Mouse (Mus musculus): ENCODE measurements around the gene Cisd1. TPM values are rescaled to one million over a fixed set of nuclear protein-coding genes. Genes with fewer than 3 reads are reported as not detected.
A peak's percentile ranks its signal among the peaks of the same experiment; 100 is the strongest.

Gene Cisd1
- total and polyA plus RNA-seq, 2 experiments from 2014 or later: 170 to 403 TPM

DNA sequence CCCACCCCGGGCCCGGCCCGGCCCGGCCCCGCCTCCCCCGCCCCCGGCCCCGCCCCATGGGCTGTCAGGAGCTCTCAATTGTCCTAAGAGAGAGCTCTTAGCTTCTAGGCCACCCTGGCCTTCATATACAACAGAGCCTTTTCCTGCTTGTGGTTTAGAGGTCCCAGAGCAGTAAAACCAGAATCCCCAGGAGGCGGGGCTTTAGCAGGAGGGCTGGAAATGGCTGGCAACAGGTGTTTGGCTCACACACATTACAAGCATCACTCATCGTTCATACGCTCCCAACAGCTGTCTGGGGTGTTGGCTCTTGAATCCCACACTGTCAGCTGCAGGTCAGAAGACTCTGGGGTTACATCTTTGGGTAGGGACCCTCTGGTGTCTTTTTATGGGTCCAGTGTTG lies 52.5 kb downstream of the Cisd1 start:
- no peak overlapping the region for H3K9ac ChIP-seq (replicated peaks; ENCODE audit: low read depth, low read length)
- no peaks in the 10 kb centered on the region for H3K4me1 ChIP-seq (ENCODE audit: control insufficient read depth, insufficient read depth)
- DNase-seq (ENCODE audit: low spot score): no peak
- H3K4me2 ChIP-seq (ENCODE audit: low read depth, low read length): peak overlapping the region; percentile 12; the same call in 1 of the 2 replicates
- WGBS: 11% methylated on average over 11 of the region's 11 CpGs
- H3K27me3 ChIP-seq (ENCODE audit: control insufficient read depth, insufficient read depth, low read length): no peaks in the 10 kb centered on the region
- no peak for ATAC-seq (ENCODE audit: insufficient read depth, low read depth)
- H3K4me3 ChIP-seq (ENCODE audit: low read depth, low read length): no peak overlapping the region
- no peak for TF ChIP-seq CTCF (IDR thresholded peaks at IDR 0.05; ENCODE audit: low read depth)
- no peak for TF ChIP-seq EP300 (IDR thresholded peaks at IDR 0.05; ENCODE audit: low read depth)
- no peaks in the 10 kb centered on the region for H3K36me3 ChIP-seq (replicated peaks; ENCODE audit: control insufficient read depth, insufficient read depth, low read length)
- H3K27ac ChIP-seq (ENCODE audit: low read depth): no peak overlapping the region
- no peaks in the 10 kb centered on the region for H3K9me3 ChIP-seq (replicated peaks; ENCODE audit: control insufficient read depth, low read length)

DNA sequence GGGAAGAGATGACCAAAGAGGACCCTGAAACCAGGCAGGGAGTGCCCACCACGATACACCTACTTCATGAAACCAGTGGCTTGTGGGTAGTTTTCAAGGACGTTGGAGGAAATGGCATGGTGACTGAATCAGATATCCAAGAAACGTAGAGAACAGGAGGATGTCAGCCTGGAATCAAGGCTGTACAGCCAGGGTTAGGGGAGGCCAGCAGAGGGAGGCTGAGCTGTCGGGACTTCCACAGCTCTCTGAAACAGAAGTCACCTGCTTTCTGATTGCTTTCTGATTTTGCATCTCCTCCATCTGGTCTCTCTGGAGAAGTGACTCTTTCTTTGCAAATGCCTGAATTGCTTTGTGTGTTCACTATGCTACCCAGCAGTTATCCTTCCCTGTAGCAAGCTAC lies 53.0 kb downstream of the Cisd1 start:
- ATAC-seq (ENCODE audit: insufficient read depth, low read depth): no peak
- WGBS: 14% methylated on average over 4 of the region's 4 CpGs
- no peak overlapping the region for H3K4me3 ChIP-seq (ENCODE audit: low read depth, low read length)

GRCm38 (mm10) chr10:71291179-71291661 lies 53.5 kb downstream of the Cisd1 start:
- H3K4me3 ChIP-seq (ENCODE audit: low read depth, low read length): no peak overlapping the region
- H3K4me2 ChIP-seq (ENCODE audit: low read depth, low read length): no peak overlapping the region
- no peak for TF ChIP-seq EP300 (IDR thresholded peaks at IDR 0.05; ENCODE audit: low read depth)
- TF ChIP-seq CTCF (IDR thresholded peaks at IDR 0.05; ENCODE audit: low read depth): no peak
- no peaks in the 10 kb centered on the region for H3K4me1 ChIP-seq (ENCODE audit: control insufficient read depth, insufficient read depth)
- H3K9me3 ChIP-seq (replicated peaks; ENCODE audit: control insufficient read depth, low read length): no peaks in the 10 kb centered on the region
- H3K9ac ChIP-seq (replicated peaks; ENCODE audit: low read depth, low read length): no peak overlapping the region
- no peak overlapping the region for H3K27ac ChIP-seq (ENCODE audit: low read depth)
- DNase-seq (ENCODE audit: low spot score): no peak
- no peak for ATAC-seq (ENCODE audit: insufficient read depth, low read depth)
- WGBS: 39% methylated on average over 3 of the region's 3 CpGs
- no peaks in the 10 kb centered on the region for H3K36me3 ChIP-seq (replicated peaks; ENCODE audit: control insufficient read depth, insufficient read depth, low read length)
- H3K27me3 ChIP-seq (ENCODE audit: control insufficient read depth, insufficient read depth, low read length): no peaks in the 10 kb centered on the region

More for the DNA sequence above, 53.0 kb downstream of the Cisd1 start:
- TF ChIP-seq EP300 (IDR thresholded peaks at IDR 0.05; ENCODE audit: low read depth) (no peak), CTCF (IDR thresholded peaks at IDR 0.05; ENCODE audit: low read depth) (no peak)
- no peak for DNase-seq (ENCODE audit: low spot score)
- H3K9ac ChIP-seq (replicated peaks; ENCODE audit: low read depth, low read length): no peak overlapping the region
- no peak overlapping the region for H3K27ac ChIP-seq (ENCODE audit: low read depth)
- H3K36me3 ChIP-seq (replicated peaks; ENCODE audit: control insufficient read depth, insufficient read depth, low read length): no peaks in the 10 kb centered on the region
- H3K4me1 ChIP-seq (ENCODE audit: control insufficient read depth, insufficient read depth): no peaks in the 10 kb centered on the region
- H3K27me3 ChIP-seq (ENCODE audit: control insufficient read depth, insufficient read depth, low read length): no peaks in the 10 kb centered on the region
- no peaks in the 10 kb centered on the region for H3K9me3 ChIP-seq (replicated peaks; ENCODE audit: control insufficient read depth, low read length)
- peak overlapping the region; percentile 12; the same call in 1 of the 2 replicates for H3K4me2 ChIP-seq (ENCODE audit: low read depth, low read length)

DNA sequence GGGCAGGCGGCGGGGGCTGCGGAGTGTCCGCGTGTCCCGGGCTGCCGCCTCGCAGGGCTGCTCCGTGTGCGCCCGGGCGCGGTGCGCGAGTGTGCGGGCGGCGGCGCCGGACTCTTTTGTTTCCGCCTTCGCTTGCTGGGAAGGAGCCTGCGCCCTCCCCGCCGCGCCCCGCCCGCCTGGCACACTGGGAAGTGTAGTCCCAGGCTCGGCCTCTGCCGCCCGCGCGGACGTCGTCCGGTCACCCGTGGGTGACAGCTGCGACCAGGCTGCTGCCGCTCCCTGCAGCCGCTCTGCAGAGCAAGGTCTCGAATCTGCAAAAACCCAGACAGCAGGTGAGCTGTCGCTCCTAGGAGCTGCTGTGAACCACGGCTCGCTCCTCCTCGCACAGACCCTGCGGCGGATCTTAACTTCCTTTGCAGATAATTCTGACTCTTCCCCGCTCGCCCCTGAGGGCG lies 59.6 kb downstream of the Cisd1 start, which contains the start of gene Ube2d1:
Ube2d1 (minus strand) TSS at position 137 of the 455 bp plus-strand sequence.
- H3K9me3 ChIP-seq (replicated peaks; ENCODE audit: control insufficient read depth, low read length): no peaks in the 10 kb centered on the region
- WGBS: under 1% methylated on average over 47 of the region's 50 CpGs

DNA sequence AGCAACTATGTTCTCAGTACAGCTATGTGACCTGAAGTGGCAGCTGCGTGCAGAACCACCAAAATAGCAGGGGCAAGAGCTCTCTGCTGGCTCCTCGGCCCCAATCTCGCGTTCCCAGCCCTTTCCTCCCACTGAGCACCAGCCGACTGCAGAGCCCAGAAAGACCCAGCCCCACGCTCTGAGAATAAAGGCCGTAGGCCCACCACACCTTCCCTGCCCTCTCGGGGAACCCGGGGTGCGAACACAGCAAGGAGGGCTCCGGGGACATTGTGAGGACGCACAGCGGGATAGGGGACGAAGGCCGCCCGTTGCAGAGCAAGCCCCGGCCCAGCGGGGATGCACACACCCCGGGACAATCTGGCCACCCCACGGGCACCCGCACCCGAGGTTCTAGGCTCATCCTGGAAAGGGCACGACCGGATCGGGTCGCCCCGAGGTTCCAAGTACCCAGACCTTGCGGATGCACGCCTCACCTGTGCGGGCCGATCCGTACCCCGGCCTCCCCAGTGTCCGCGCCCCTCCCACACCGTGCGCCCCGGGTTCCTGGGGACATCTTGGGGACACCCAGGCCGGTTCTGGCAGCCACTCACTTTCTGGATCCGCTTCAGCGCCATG lies 60.1 kb downstream of the Cisd1 start:
- Histone ChIP-seq H3K9me3 (replicated peaks; ENCODE audit: control insufficient read depth, low read length) (no peaks in the 10 kb centered on the region), H3K4me2 (ENCODE audit: low read depth, low read length) (peak overlapping the region; percentile 93), H3K36me3 (replicated peaks; ENCODE audit: control insufficient read depth, insufficient read depth, low read length) (0 out of 2 replicates have a peak, but pooled peaks cover 5% of the 10 kb centered on the region), H3K4me3 (ENCODE audit: low read depth, low read length) (peak overlapping the region; percentile 94), H3K4me1 (ENCODE audit: control insufficient read depth, insufficient read depth) (peaks cover 16% of the 10 kb centered on the region), H3K9ac (replicated peaks; ENCODE audit: low read depth, low read length) (peak overlapping the region; percentile 82), H3K27ac (ENCODE audit: low read depth) (peak overlapping the region; percentile 80), H3K27me3 (ENCODE audit: control insufficient read depth, insufficient read depth, low read length) (no peaks in the 10 kb centered on the region)
- WGBS: under 1% methylated on average over 39 of the region's 41 CpGs
- peak; percentile 43 for DNase-seq (ENCODE audit: low spot score)
- peak; percentile 69 for ATAC-seq (ENCODE audit: insufficient read depth, low read depth)
- TF ChIP-seq CTCF (IDR thresholded peaks at IDR 0.05; ENCODE audit: low read depth) (no peak), EP300 (IDR thresholded peaks at IDR 0.05; ENCODE audit: low read depth) (no peak)

More for the DNA sequence above, 59.6 kb downstream of the Cisd1 start, which contains the start of gene Ube2d1:
- Histone ChIP-seq H3K4me3 (ENCODE audit: low read depth, low read length) (peak within 1 kb of the TSS; percentile 94), H3K27me3 (ENCODE audit: control insufficient read depth, insufficient read depth, low read length) (no peaks in the 10 kb centered on the region), H3K27ac (ENCODE audit: low read depth) (peak within 1 kb of the TSS; percentile 80), H3K4me1 (ENCODE audit: control insufficient read depth, insufficient read depth) (peaks cover 16% of the 10 kb centered on the region), H3K36me3 (replicated peaks; ENCODE audit: control insufficient read depth, insufficient read depth, low read length) (0 out of 2 replicates have a peak, but pooled peaks cover 5% of the 10 kb centered on the region), H3K9ac (replicated peaks; ENCODE audit: low read depth, low read length) (peak within 1 kb of the TSS; percentile 82), H3K4me2 (ENCODE audit: low read depth, low read length) (peak within 1 kb of the TSS; percentile 93)
- no peak for TF ChIP-seq CTCF (IDR thresholded peaks at IDR 0.05; ENCODE audit: low read depth)
- no peak for TF ChIP-seq EP300 (IDR thresholded peaks at IDR 0.05; ENCODE audit: low read depth)
- peak; percentile 66 for DNase-seq (ENCODE audit: low spot score)
- ATAC-seq (ENCODE audit: insufficient read depth, low read depth): peak; percentile 90
